Mouse (Mus musculus) C2C12 (cell line): ENCODE data around the gene Dtx3l. TPM values are rescaled to one million over a fixed set of nuclear protein-coding genes. Genes with fewer than 3 reads are reported as not detected.
"Not testable (repeated sequence)": the region's sequence is repeated elsewhere in the genome, so short reads cannot be mapped to it uniquely, and the experiment has no call there.

Experiments used
- H3K27me3 ChIP-seq: one replicate; pipeline ENCODE4 v1.6.1; 2011; ENCODE audit not compliant: control insufficient read depth, insufficient read depth, insufficient read length
- H3K36me3 ChIP-seq: one replicate; pipeline ENCODE4 v1.6.1; 2011; ENCODE audit not compliant: control insufficient read depth, insufficient read depth
- H3K4me3 ChIP-seq: one replicate; pipeline ENCODE4 v1.5.1; 2011; ENCODE audit warnings: mild to moderate bottlenecking, control low read depth; ENCODE audit not compliant: poor library complexity, insufficient read depth, severe bottlenecking
- H3K79me2 ChIP-seq: one replicate; pipeline ENCODE4 v1.6.1; 2011; ENCODE audit not compliant: control insufficient read depth, insufficient read depth
- H3K79me3 ChIP-seq: one replicate; pipeline ENCODE4 v1.6.1; 2011; ENCODE audit warnings: low read depth, control low read depth
- H3ac ChIP-seq: one replicate; pipeline ENCODE3; 2011; ENCODE audit warnings: low read depth; ENCODE audit not compliant: control insufficient read depth, insufficient read length
- CEBPB ChIP-seq: IDR thresholded peaks from one replicate; pipeline ENCODE4 v1.6.1; 2011; ENCODE audit warnings: low read depth, mild to moderate bottlenecking, control low read depth, moderate library complexity
- CTCF ChIP-seq: IDR thresholded peaks from one replicate; pipeline ENCODE4 v1.5.1; 2011; ENCODE audit not compliant: control insufficient read depth, insufficient read depth, insufficient read length
- FOSL1 ChIP-seq: IDR thresholded peaks from one replicate; pipeline ENCODE4 v1.8.0; 2011; ENCODE audit warnings: mild to moderate bottlenecking, low read length; ENCODE audit not compliant: poor library complexity, insufficient read depth, severe bottlenecking
- MAX ChIP-seq: IDR thresholded peaks from one replicate; pipeline ENCODE4 v1.6.1; 2011; ENCODE audit warnings: mild to moderate bottlenecking, control low read depth
- MYOD1 ChIP-seq: IDR thresholded peaks from one replicate; pipeline ENCODE4 v1.6.1; 2011; ENCODE audit warnings: low read depth; ENCODE audit not compliant: control insufficient read depth, insufficient read length
- MYOG ChIP-seq: IDR thresholded peaks from one replicate; pipeline ENCODE4 v1.6.1; 2011; ENCODE audit not compliant: control insufficient read depth, insufficient read length; ENCODE audit errors: extremely low read depth
- USF1 ChIP-seq: IDR thresholded peaks from one replicate; pipeline ENCODE4 v1.6.1; 2011; ENCODE audit warnings: low read depth, mild to moderate bottlenecking, control low read depth, moderate library complexity
- polyA plus RNA-seq: library from polyadenylated mRNA; unstranded; fragments of >200 nt; fragmentation: generic; extraction: Trizol; gene quantifications from one replicate; pipeline ENCODE4 v1.2.1, GENCODE M21; 2012; ENCODE audit warnings: missing spikeins

Dtx3l gene
- polyA plus RNA-seq, 1 experiment: 0.41 TPM

DNA sequence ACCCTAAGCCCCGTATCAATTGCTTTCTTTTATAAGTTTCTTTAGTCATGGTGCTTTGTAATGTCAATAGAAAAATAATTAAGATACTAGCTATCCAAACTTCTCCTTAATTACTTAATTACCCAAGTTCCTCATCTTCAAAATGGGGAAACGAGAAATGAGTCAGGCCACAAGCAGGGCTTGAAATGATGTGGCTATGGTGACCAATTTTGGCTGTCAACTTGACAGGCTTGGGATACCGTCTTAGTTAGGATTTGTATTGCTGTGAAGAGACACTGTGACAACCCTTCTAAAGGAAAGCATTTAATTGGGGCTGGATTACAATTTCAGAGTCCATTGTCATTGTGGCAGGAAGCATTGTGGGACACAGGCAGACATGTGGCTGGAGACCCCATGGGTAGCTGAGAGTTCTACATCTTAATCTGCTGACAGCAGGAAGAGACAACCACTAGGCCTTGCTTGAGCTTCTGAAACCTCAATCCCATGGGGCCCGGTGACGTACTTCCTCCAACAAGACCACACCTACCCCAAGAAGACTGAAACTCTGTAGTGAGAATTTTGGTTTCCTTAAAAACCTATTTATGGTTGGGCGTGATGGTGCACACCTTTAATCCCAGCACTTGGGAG, 35.8 kb downstream of the Dtx3l start:
- no peak overlapping the region for H3ac ChIP-seq
- H3K4me3 ChIP-seq: no peak overlapping the region
- no peaks in the 10 kb centered on the region for H3K27me3 ChIP-seq
- H3K79me2 ChIP-seq: no peaks in the 10 kb centered on the region
- TF ChIP-seq CTCF (no peak), USF1 (no peak), MYOG (no peak), CEBPB (no peak), MAX (no peak), MYOD1 (no peak), FOSL1 (no peak)
- no peaks in the 10 kb centered on the region for H3K36me3 ChIP-seq
- no peaks in the 10 kb centered on the region for H3K79me3 ChIP-seq

DNA sequence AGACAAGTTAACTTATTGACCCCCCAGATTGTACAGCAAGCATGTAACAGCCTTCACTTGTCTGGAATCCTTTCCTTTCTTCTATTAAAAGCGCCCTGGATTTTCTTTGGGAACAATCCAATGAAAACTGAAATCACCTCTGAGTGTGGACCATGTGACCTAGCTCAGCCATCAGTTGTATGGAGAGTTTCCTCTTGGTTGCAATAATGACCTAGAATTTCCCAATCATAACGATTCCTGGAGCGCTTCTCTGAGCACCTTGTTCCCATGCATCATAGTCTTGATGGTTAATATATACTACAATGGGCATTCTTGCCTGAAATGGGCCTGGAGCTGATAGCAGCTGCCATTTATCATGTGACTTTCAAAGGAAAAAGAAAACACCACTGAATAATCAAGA, 38.4 kb downstream of the Dtx3l start:
- TF ChIP-seq CEBPB (no peak), MYOD1 (no peak)
- no peaks in the 10 kb centered on the region for H3K79me2 ChIP-seq
- no peaks in the 10 kb centered on the region for H3K27me3 ChIP-seq
- no peak overlapping the region for H3ac ChIP-seq
- H3K4me3 ChIP-seq: no peak overlapping the region
- H3K36me3 ChIP-seq: no peaks in the 10 kb centered on the region
- no peaks in the 10 kb centered on the region for H3K79me3 ChIP-seq

DNA sequence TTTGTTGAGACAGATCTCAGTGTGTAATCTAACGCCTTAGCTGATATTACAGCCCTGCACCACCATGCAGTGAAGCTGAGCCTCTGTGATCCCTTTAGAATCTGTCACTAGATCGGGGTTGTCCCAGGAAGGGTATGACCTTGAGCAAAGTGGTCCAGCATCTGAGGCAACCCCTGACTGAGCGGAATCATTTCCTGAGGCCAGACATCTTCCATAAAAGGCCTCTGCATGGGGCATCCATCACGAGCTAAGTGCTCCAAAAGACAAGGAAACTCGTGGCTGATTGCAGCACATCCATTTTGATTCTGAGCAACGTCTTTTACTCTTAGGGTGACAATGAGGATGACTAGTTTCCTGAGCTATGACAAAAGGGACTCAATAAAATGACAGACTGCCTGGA, 44.0 kb downstream of the Dtx3l start:
- Histone ChIP-seq H3K36me3 (no peaks in the 10 kb centered on the region), H3ac (no peak overlapping the region), H3K27me3 (peaks cover 4% of the 10 kb centered on the region), H3K79me3 (no peaks in the 10 kb centered on the region), H3K79me2 (no peaks in the 10 kb centered on the region), H3K4me3 (no peak overlapping the region)
- TF ChIP-seq CEBPB (no peak), MYOG (no peak), MYOD1 (no peak), USF1 (no peak), MAX (no peak), FOSL1 (no peak), CTCF (no peak)

DNA sequence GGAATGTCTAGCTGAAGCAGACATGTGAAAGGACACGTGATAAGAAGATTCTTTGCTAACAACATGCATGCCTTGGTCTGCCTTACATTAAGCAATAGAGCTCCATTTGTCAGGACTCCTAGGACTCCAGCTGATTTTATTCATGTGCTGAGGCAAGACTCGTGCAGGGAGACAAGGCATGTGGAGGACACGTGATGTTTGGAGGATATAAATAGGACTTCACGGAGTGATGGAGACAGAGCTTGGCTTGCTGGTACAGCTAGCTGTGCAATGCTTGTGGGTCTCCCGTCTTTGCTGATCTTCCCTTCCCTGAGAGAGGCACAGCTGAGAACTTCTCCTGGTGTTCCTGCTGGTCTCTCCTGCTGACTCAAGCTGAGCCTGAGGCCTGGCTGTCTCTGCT, 47.3 kb downstream of the Dtx3l start:
- H3ac ChIP-seq, H3K79me2 ChIP-seq, H3K27me3 ChIP-seq, H3K4me3 ChIP-seq, H3K36me3 ChIP-seq, H3K79me3 ChIP-seq: not testable (repeated sequence)

DNA sequence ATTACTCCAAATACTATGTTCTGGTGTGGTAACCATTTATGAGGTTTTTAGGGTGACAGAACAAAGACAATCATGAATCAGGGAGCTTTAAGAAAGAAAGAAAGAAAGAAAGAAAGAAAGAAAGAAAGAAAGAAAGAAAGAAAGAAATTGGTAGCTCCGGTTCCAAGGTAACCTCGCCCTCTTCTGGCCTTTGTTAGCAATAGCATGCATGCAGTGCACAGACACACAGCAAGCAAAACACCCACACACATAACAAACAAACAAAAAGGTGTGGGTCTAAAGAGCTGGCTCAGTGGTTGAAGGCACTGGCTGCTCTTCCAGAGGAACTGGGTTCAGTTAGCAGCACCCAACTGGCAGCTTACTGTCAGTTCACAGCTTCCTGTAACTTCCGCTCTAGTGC, 48.3 kb downstream of the Dtx3l start:
- H3K79me3 ChIP-seq: no peaks in the 10 kb centered on the region
- no peak overlapping the region for H3K4me3 ChIP-seq
- no peak for TF ChIP-seq CTCF
- TF ChIP-seq MAX: no peak
- no peak for TF ChIP-seq MYOD1
- TF ChIP-seq FOSL1: no peak
- no peak for TF ChIP-seq USF1
- no peak for TF ChIP-seq MYOG
- TF ChIP-seq CEBPB: no peak
- H3K36me3 ChIP-seq: no peaks in the 10 kb centered on the region
- H3K79me2 ChIP-seq: no peaks in the 10 kb centered on the region
- H3ac ChIP-seq: no peak overlapping the region
- peaks cover 4% of the 10 kb centered on the region for H3K27me3 ChIP-seq

DNA sequence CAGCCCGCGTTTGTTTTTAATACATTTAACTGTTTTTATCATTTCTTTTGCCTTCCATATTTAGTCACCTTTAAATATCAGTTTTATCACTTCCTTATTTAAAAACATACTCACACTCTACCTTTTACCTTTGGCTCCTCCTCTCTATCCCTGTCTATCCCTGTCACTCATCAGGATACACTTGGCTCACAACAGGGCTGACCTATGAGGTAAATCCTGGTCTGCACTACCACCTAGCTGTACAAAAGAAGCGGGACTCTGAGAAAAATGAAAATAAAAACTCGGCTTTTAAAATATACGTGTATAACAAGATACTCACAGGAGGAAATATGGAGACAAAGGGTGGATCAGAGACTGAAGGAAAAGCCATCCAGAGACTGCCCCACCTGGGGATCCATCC, 50.0 kb downstream of the Dtx3l start:
- H3K79me2 ChIP-seq: no peaks in the 10 kb centered on the region
- H3K79me3 ChIP-seq: no peaks in the 10 kb centered on the region
- no peak overlapping the region for H3ac ChIP-seq
- H3K4me3 ChIP-seq: no peak overlapping the region
- H3K27me3 ChIP-seq: peaks cover 10% of the 10 kb centered on the region
- TF ChIP-seq USF1 (no peak), MYOG (no peak), CEBPB (no peak), FOSL1 (no peak), MYOD1 (no peak), MAX (no peak), CTCF (no peak)
- no peaks in the 10 kb centered on the region for H3K36me3 ChIP-seq
